ENCODE assay signal across 13 mouse cellular contexts in genomic region chr7:27153205-27153764, GRCm38 (mm10). TPM values are rescaled to one million over a fixed set of nuclear protein-coding genes. Genes with fewer than 3 reads are reported as not detected.
DNase-seq lines count a peak whose midpoint lies in the region; ATAC-seq and TF ChIP-seq lines count a peak whose summit lies in the region.
"Had no signal": no experiment of that assay in that cellular context is flagged by ENCODE, and none has a peak within 500 bp of the region (broad histone marks: within the 10 kb centered on the region; RNA-seq: fewer than 3 reads in every experiment).

Gene Cyp2t4, plus strand, starts transcription at chr7:27153714.

- H3K27me3 ChIP-seq in kidney, postnatal 0 days (ENCODE audit: insufficient read depth, low read length): no peaks in the 10 kb centered on the region
- H3K27me3 ChIP-seq: hindbrain, embryonic 13.5 days had no signal

- H3K4me2 ChIP-seq in kidney, postnatal 0 days (ENCODE audit: low read length): no peak within 1 kb of the TSS
- H3K4me2 ChIP-seq: hindbrain, embryonic 13.5 days had no signal

- no peak for DNase-seq in left cerebral cortex, adult 2 months (ENCODE audit: extremely low spot score in 1 of 2, low spot score in 2 of 2)
- DNase-seq in left cerebral cortex, postnatal 36 days (ENCODE audit: low spot score in 2 of 2): no peak
- DNase-seq in heart, adult 8-10 months (ENCODE audit: low spot score): peak; percentile 60
- no peak for DNase-seq in kidney, postnatal 0 days (ENCODE audit: low spot score)
- DNase-seq in lung, postnatal 4 days: peak; percentile 65 to 77
- no peak for DNase-seq in T-cell, adult 2 months (ENCODE audit: low spot score)
- DNase-seq in spleen, postnatal 14 days (ENCODE audit: low spot score in 2 of 2): no peak
- DNase-seq in left cerebral cortex, postnatal 25 days (ENCODE audit: low spot score in 2 of 2): no peak

- H3K27ac ChIP-seq in left cerebral cortex, adult 2 months: 0 out of 2 replicates have a peak within 1 kb of the TSS, but pooled peaks have one; percentile 5
- H3K27ac ChIP-seq in kidney, postnatal 0 days: peak within 1 kb of the TSS; percentile 60
- H3K27ac ChIP-seq: hindbrain, embryonic 13.5 days had no signal

- no peaks in the 10 kb centered on the region for H3K4me1 ChIP-seq in kidney, postnatal 0 days (replicated peaks; ENCODE audit: insufficient read depth, low read length)
- H3K4me1 ChIP-seq: hindbrain, embryonic 13.5 days had no signal

- TF ChIP-seq CTCF in left cerebral cortex, adult 2 months (IDR thresholded peaks at IDR 0.05): no peak
- no peak for TF ChIP-seq CTCF in kidney, postnatal 0 days (IDR thresholded peaks at IDR 0.05; ENCODE audit: low read depth)

- intact Hi-C loops in left cerebral cortex, adult 2 months (cut with DNase I): no loop called here
- intact Hi-C loops in left cerebral cortex, postnatal 36 days (cut with DNase I): no loop called here
- intact Hi-C loops in left cerebral cortex, postnatal 25 days (cut with DNase I): no loop called here

- H3K4me3 ChIP-seq in left cerebral cortex, adult 2 months: no peak within 1 kb of the TSS
- no peak within 1 kb of the TSS for H3K4me3 ChIP-seq in kidney, postnatal 0 days (replicated peaks; ENCODE audit: low read depth, low read length)
- H3K4me3 ChIP-seq: hindbrain, embryonic 13.5 days had no signal

- H3K9me3 ChIP-seq in kidney, postnatal 0 days (replicated peaks; ENCODE audit: low read length): no peaks in the 10 kb centered on the region
- H3K9me3 ChIP-seq: hindbrain, embryonic 13.5 days had no signal

- peak; percentile 55; the same call in 1 of the 2 replicates for ATAC-seq in kidney, postnatal 0 days (replicated peaks; ENCODE audit: low FRiP score, low read depth)

- H3K36me3 ChIP-seq in kidney, postnatal 0 days (ENCODE audit: insufficient read depth, low read length): peaks cover 11% of the 10 kb centered on the region

- 49% methylated on average over 10 of the region's 10 CpGs for WGBS in kidney, postnatal 0 days

- H3K9ac ChIP-seq in kidney, postnatal 0 days (ENCODE audit: low read depth, low read length): no peak within 1 kb of the TSS
- H3K9ac ChIP-seq: hindbrain, embryonic 13.5 days had no signal

RNA-seq across cellular contexts. Expression of gene Cyp2t4, which starts in this region (rescaled TPM):
- not detected for total RNA-seq in left cerebral cortex, adult 2 months (2021)
- not detected for total RNA-seq in left cerebral cortex, postnatal 36 days (2021)
- not detected for total RNA-seq in heart, adult 8-10 months (2022)
- polyA plus RNA-seq in kidney, postnatal 0 days (2015; fragmentation: Nextera tagmentation; extraction: Ambion mirVana): not detected in 2 replicates
- total RNA-seq in left cerebral cortex, postnatal 25 days (2021): not detected
- total RNA-seq: left cerebral cortex, postnatal 14 days; midbrain, postnatal 0 days had no signal
- polyA plus RNA-seq: brain, embryonic 14.5 days; urinary bladder, adult 2 months had no signal

Comparison
In these comparisons a context has a peak if more than half of its experiments do, and no peak if none do; other contexts are left out.
1. Peak in DNase-seq in heart, adult 8-10 months; RNA of the gene not detected or under 1 TPM.
2. Peak in ATAC-seq and H3K27ac ChIP-seq in kidney, postnatal 0 days; RNA of the gene not detected or under 1 TPM.
3. DNase-seq: peak in lung, postnatal 4 days (2 of 2); none in left cerebral cortex, adult 2 months (0 of 2), left cerebral cortex, postnatal 36 days (0 of 2), kidney, postnatal 0 days (single experiment), T-cell, adult 2 months (single experiment), spleen, postnatal 14 days (0 of 2) and left cerebral cortex, postnatal 25 days (0 of 2).